Mouse (Mus musculus) forebrain, embryonic 16.5 days (tissue): Measurements from ENCODE around the gene Arhgef26. TPM values are rescaled to one million over a fixed set of nuclear protein-coding genes. Genes with fewer than 3 reads are reported as not detected.
A peak's percentile ranks its signal among the peaks of the same experiment; 100 is the strongest.

ENCODE experiments used
- ATAC-seq: fragments of 200-750 bp; cut with Nextera tagmentation; 2 replicates; pipeline ENCODE4 v1.8.0; 2017; ENCODE audit warnings: mild to moderate bottlenecking, moderate library complexity
- H3K27ac ChIP-seq: fragments of 300-500 bp; sonication (generic); 2 replicates; pipeline ENCODE4 v1.5.1; 2014; ENCODE audit warnings: low read length, control low read depth
- H3K27me3 ChIP-seq: fragments of 300-500 bp; sonication (generic); replicated peaks from 2 replicates; pipeline ENCODE4 v1.6.1; 2014; ENCODE audit warnings: low read length; ENCODE audit not compliant: control insufficient read depth, insufficient read depth
- H3K36me3 ChIP-seq: fragments of 300-500 bp; sonication (generic); 2 replicates; pipeline ENCODE4 v1.6.1; 2014; ENCODE audit not compliant: control insufficient read depth, insufficient read depth
- H3K4me1 ChIP-seq: fragments of 300-500 bp; sonication (generic); replicated peaks from 2 replicates; pipeline ENCODE4 v1.6.1; 2014; ENCODE audit warnings: low read length; ENCODE audit not compliant: control insufficient read depth, insufficient read depth
- H3K4me2 ChIP-seq: fragments of 300-500 bp; sonication (generic); 2 replicates; pipeline ENCODE4 v1.6.1; 2014; ENCODE audit warnings: mild to moderate bottlenecking, low read length, control low read depth
- H3K4me3 ChIP-seq: fragments of 300-500 bp; sonication (generic); replicated peaks from 2 replicates; pipeline ENCODE4 v1.5.1; 2014; ENCODE audit warnings: mild to moderate bottlenecking, low read length, control low read depth
- H3K9ac ChIP-seq: fragments of 300-500 bp; sonication (generic); replicated peaks from 2 replicates; pipeline ENCODE4 v1.6.1; 2014; ENCODE audit warnings: low read depth, low read length, control low read depth
- H3K9me3 ChIP-seq: fragments of 300-500 bp; sonication (generic); 2 replicates; pipeline ENCODE4 v1.6.1; 2016; ENCODE audit warnings: low read length; ENCODE audit not compliant: control insufficient read depth
- WGBS: fragments of 180-500 bp; shearing (Covaris S2); extraction: QIAGEN DNeasy Blood & Tissue Kit; methylation state at CpG from one replicate; pipeline ENCODE4 v1.1.7; 2014; 5-methylcytosine and 5-hydroxymethylcytosine counted together
- polyA plus RNA-seq: library from polyadenylated mRNA; unstranded; fragments of >200 nt; fragmentation: Nextera tagmentation; extraction: Ambion mirVana; gene quantifications from 2 replicates; pipeline ENCODE4 v1.2.1, GENCODE M21; 2015

The Arhgef26 gene
- polyA plus RNA-seq, 1 experiment from 2014 or later, result 15.6 TPM

DNA sequence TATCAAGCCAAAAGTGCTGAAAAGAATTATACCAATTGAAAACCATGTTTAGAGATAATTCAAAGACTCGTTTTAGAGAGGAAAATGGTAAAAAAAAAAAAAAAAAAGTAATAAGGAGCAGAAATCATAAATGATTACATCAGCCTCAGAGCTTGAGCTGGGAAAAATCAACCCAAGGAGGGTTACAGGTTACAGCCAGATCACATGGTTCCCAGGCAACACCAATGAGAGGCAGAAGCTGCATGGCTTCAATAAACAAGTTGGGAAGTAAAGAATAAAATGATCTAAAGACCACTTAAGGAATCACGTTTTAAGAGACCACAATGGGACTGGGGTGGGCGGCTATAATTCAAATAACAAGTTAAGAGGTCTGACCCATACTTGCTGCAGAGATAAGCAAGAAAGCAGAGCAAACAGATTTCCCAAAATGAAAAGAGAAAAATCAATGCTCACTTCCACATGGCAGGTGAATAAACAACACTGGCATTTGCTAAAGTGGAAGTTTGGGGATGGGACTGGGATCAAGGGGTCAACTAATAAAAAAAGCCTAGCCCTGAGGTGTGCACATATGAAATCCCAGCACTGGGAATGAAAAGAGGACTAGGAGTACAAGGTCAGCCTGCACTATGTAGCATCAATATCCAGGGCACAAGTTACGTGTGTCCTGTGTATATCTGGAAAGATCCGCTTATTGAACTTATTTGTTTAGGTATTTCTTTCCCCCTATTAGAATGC lies 167.2 kb downstream of the Arhgef26 start:
- ATAC-seq, result no peak

DNA sequence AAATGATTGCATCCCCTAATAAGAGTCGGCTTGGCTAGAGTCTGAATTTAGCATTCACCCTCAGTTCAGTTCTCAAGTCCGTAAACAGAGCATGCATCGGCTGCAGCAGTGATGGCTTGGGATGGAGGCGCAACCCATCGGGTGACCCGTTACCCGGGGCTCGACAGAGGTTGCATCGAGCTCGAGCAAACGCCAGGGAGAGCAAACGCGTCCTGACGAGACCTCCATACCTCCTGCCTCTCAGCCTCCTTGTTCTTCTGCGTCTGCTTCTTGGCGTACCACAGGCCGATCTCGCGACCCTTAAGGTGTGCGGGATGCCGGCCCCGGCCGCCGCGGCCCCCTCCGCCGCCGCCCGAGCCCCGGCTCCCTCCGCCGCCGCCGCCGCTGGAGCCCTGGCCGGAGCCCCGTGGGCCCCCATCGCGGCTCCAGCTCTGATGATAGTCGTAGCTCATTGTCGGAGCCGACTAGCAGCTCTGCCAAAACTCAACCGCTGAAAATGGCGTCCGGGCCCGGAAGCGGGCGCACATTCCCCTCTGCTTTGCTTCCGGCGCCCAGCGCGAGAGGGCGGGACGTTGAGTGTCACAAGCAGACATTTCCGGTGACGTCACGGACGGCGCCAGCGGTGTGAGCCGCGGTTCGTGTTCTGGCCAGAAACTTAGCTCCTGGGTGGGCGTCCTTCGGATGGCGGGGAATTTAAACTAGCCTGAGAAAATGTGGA lies 168.5 kb downstream of the Arhgef26 start, which contains the start of gene Dhx36:
Gene Dhx36, minus strand, starts transcription at position 517 of the 718 bp plus-strand sequence.
- peaks cover 16% of the 10 kb centered on the region for H3K4me1 ChIP-seq
- no peaks in the 10 kb centered on the region for H3K9me3 ChIP-seq
- H3K4me3 ChIP-seq, result peak within 1 kb of the TSS; percentile 98
- no peaks in the 10 kb centered on the region for H3K36me3 ChIP-seq
- under 1% methylated on average over 62 of the region's 66 CpGs for WGBS
- H3K9ac ChIP-seq, result peak within 1 kb of the TSS; percentile 99
- peak within 1 kb of the TSS; percentile 82 for H3K4me2 ChIP-seq
- peak within 1 kb of the TSS; percentile 98 for H3K27ac ChIP-seq
- ATAC-seq, result peak; percentile 99
- no peaks in the 10 kb centered on the region for H3K27me3 ChIP-seq

More for the DNA sequence above, 167.2 kb downstream of the Arhgef26 start:
- H3K36me3 ChIP-seq, result peaks cover 6% of the 10 kb centered on the region
- no peak overlapping the region; the same call in 1 of the 2 replicates for H3K9ac ChIP-seq
- H3K27ac ChIP-seq, result no peak overlapping the region
- 79% methylated on average over 5 of the region's 5 CpGs for WGBS
- H3K27me3 ChIP-seq, result no peaks in the 10 kb centered on the region
- peak overlapping the region; percentile 98 for H3K4me3 ChIP-seq
- peak overlapping the region; percentile 82 for H3K4me2 ChIP-seq
- H3K9me3 ChIP-seq, result no peaks in the 10 kb centered on the region
- peaks cover 16% of the 10 kb centered on the region for H3K4me1 ChIP-seq

DNA sequence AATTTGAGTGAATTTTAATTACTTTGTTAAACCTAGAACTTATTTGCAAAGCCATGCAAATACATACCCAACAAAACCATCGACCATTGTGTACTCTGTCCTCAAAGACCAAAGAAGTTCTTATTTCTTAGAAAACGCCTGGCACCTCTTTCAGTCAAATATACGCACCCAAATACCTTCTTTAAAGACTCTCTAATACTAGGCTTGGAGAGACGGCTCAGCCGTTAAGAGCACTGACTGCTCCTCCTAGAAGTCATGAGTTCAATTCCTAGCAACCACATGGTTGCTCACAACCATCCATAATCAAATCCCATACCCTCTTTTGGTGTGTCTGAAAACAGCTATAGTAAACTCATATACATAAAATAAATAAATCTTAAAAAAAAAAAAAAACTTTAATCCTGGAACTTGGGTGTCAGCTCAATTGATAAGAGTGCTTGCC lies 169.1 kb downstream of the Arhgef26 start:
- 39% methylated on average over 5 of the region's 5 CpGs for WGBS
- no peaks in the 10 kb centered on the region for H3K36me3 ChIP-seq
- H3K9ac ChIP-seq, result no peak overlapping the region
- no peaks in the 10 kb centered on the region for H3K27me3 ChIP-seq
- peaks cover 16% of the 10 kb centered on the region for H3K4me1 ChIP-seq
- peak overlapping the region; percentile 56 for H3K4me2 ChIP-seq
- H3K9me3 ChIP-seq, result no peaks in the 10 kb centered on the region
- peak; percentile 22; the same call in 1 of the 2 replicates for ATAC-seq
- peak overlapping the region; percentile 98 for H3K4me3 ChIP-seq
- H3K27ac ChIP-seq, result no peak overlapping the region

Other genes with a start within 250 kb of the Arhgef26 start
- gene Dhx36, start 168.7 kb downstream of the Arhgef26 start, polyA plus RNA-seq, result 46.6 and 49.5 TPM in 2 replicates